Mouse (Mus musculus) cerebral cortex, adult 2 months (tissue): ENCODE results near the gene Cnfn.

Source experiments
- WGBS: fragments of 180-500 bp; shearing (Covaris S2); methylation state at CpG from one replicate; pipeline ENCODE4 v1.1.7; 2018; 5-methylcytosine and 5-hydroxymethylcytosine counted together

The Cnfn gene

DNA sequence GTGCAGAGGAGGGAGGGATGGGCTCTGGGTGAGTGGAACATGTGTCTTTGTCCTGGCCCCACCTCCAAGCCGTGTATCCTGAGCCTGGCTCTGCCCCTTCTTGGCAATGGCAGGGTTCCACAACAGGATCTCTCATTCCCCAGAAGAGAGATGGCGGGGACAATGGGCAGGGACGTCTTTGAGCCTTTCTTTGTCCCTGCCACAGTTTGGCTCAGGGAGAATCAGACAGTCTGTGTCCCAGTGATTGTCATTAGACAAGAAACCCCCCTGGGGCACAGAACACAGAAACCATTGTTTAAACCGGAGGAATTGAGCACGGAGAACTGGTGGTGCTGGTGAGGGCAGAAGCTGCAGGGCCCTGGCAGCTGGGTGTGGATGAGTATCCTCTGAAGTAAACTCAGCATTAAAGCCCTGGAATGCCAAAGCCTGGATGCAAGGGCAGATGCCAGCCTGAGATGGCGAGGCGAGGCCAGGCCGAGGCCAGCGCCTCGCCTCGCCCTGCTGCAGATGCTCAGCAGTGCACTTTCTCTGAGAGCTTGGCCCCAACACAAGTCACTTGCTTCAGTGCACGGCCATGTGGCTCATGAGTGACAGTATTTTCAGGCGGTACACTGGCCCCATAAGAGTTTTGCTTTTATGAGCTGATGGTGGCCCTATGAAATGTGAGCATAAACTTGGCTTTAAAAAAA, 3.4 kb downstream of the Cnfn start:
- WGBS, result 49% methylated on average over 13 of the region's 13 CpGs

GRCm38 (mm10) chr7:25363632-25364031, 5.9 kb downstream of the Cnfn start:
- WGBS, result 93% methylated on average over 17 of the region's 17 CpGs

GRCm38 (mm10) chr7:25363151-25363550, 6.4 kb downstream of the Cnfn start:
- 86% methylated on average over 19 of the region's 19 CpGs for whole genome bisulfite sequencing

DNA sequence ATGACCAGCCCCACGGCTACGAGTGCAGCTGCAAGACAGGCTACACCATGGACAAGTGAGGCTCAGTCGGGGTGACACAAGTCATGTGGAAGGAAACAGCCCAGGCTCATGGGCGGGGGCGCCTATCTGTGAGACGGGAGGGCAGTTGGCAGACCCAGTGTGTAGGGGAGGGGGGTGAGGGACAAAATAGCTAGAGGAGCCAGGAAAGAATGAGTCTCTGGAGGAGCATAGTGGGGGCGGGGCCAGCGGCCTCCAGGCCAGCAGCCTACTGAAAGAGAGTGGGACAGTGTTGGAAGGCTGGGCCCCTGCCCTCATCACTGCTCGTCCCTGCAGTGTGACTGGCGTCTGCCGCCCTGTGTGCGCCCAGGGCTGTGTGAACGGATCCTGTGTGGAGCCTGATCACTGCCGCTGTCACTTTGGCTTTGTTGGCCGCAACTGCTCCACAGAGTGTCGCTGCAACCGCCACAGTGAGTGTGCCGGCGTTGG, 10.8 kb downstream of the Cnfn start:
- WGBS, result 63% methylated on average over 19 of the region's 19 CpGs

- 87% methylated on average over 8 of the region's 8 CpGs for WGBS
Measured at GRCm38 (mm10) chr7:25348861-25349260, 20.7 kb downstream of the Cnfn start.

DNA sequence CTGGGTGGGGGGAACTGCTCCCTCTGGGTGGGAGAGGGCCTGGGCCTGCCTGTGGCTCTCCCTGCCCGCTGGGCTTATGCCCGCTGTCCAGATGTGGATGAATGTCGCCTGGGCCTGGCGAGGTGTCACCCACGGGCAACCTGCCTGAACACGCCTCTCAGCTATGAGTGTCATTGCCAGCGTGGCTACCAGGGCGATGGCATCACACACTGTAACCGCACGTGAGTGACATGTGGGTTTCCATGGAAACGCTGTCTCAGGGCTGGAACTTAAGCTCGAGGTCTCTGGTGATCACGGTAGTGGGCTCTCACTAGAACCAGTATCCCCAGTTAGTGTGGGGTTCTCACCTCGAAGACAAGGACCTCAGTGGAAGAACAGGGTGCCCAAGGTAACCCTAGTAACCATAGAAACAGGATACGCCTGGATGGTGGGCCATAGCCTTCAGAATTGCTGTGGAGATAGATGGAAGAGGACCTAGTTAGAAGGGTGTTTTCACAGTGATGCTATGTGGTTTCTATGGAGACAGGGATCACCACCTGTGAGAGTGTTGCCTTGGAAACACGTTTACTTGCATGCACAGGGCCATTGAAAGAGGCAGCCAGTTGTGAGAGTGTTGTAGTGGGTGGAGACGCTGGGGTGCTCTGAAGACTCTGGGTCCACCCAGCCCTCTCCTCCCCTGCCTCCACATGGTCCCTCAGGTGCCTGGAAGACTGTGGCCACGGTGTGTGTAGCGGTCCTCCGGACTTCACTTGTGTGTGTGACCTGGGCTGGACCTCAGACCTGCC, 28.3 kb downstream of the Cnfn start:
- WGBS, result 62% methylated on average over 20 of the region's 20 CpGs

- 87% methylated on average over 9 of the region's 9 CpGs for WGBS
Measured at GRCm38 (mm10) chr7:25339329-25339728, 30.2 kb downstream of the Cnfn start.

DNA sequence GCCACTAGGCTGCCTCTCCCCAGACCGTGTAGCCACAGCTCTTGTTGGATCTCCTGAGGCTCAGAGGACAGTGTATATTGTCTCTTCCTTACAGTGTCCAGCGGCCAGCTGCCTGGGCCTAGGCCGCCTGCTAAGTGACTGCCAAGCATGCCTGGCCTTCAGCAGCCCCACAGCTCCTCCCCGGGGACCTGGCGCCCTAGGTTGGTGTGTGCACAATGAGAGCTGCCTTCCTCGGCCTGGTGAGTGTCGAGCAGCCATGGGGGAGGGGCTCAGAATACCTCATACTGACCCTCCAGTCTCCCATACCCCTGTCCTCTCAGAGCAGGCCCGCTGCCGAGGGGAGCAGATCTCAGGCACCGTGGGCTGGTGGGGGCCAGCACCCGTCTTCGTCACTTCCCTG, 35.1 kb downstream of the Cnfn start:
- 79% methylated on average over 12 of the region's 12 CpGs for WGBS

- 42% methylated on average over 16 of the region's 16 CpGs for WGBS
Measured at GRCm38 (mm10) chr7:25333596-25334307, 35.8 kb downstream of the Cnfn start.

DNA sequence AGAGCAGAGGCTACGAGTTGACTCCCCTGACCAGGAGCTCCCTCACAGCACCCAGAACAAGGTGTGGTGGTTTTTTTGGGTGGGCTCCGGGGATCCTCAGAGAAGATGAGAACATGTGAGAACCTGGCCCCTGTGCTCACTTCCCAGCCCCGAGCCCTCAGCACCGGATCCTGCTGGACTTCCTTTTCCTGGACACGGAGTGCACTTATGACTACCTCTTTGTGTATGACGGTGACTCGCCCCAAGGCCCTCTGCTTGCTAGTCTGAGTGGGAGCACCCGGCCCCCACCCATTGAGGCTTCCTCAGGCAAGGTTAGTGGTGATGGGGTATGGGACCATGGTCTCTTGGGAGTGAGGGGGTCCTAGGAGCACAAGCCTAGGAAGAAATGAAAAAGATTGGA, 43.3 kb downstream of the Cnfn start:
- WGBS, result 75% methylated on average over 8 of the region's 8 CpGs

GRCm38 (mm10) chr7:25325431-25325830, 44.1 kb downstream of the Cnfn start:
- WGBS, result 92% methylated on average over 6 of the region's 6 CpGs

- WGBS, result 88% methylated on average over 2 of the region's 2 CpGs
Measured at GRCm38 (mm10) chr7:25323219-25323618, 46.3 kb downstream of the Cnfn start.

- 47% methylated on average over 6 of the region's 6 CpGs for WGBS
Measured at GRCm38 (mm10) chr7:25322058-25322484, 47.5 kb downstream of the Cnfn start.
